ENCODE assay signal across 16 mouse cellular contexts in the genomic region with DNA sequence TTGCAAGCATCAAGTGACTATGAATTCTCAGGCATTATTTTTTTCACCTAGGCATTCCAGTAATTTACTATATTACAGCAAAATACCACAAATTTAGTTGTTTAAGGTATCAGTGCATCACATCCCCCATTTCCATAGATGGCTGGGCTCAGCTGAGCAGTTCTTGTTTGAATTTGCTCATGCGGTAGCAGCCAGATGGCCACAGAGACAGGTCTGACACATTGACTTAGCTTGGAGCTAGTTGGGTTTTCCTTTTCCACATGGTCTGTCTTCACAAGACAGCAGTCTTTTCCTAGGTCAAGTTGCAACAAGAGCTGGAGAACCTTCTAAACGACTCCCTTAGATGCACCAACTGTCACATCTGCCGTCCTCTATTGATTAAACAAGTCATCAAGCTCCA.
"Had no signal": no experiment of that assay in that cellular context is flagged by ENCODE, and none has a peak within 500 bp of the region (broad histone marks: within the 10 kb centered on the region; RNA-seq: fewer than 3 reads in every experiment).

No protein-coding gene starts in this region.

- DNase-seq: kidney, postnatal 36 days; layer of hippocampus, adult 9-11 months; layer of hippocampus, postnatal 36 days; lung, adult 2 months; lung, postnatal 36 days; retina, postnatal 1 day; right cerebral cortex, postnatal 14 days; thymus, adult 2 months; thymus, postnatal 25 days had no signal

- H3K4me1 ChIP-seq: limb, embryonic 13.5 days; liver, embryonic 15.5 days; midbrain, embryonic 13.5 days; neural tube, embryonic 13.5 days; stomach, embryonic 15.5 days had no signal

- H3K27ac ChIP-seq: kidney, postnatal 0 days; limb, embryonic 13.5 days; liver, embryonic 15.5 days; midbrain, embryonic 13.5 days; neural tube, embryonic 13.5 days; stomach, embryonic 15.5 days had no signal

- H3K36me3 ChIP-seq: limb, embryonic 13.5 days; liver, embryonic 15.5 days; midbrain, embryonic 13.5 days; neural tube, embryonic 13.5 days; stomach, embryonic 15.5 days had no signal

- ATAC-seq: lung, postnatal 0 days; midbrain, embryonic 13.5 days had no signal

- H3K9ac ChIP-seq: limb, embryonic 13.5 days; liver, embryonic 15.5 days; midbrain, embryonic 13.5 days; neural tube, embryonic 13.5 days; stomach, embryonic 15.5 days had no signal

- H3K9me3 ChIP-seq: limb, embryonic 13.5 days; liver, embryonic 15.5 days; midbrain, embryonic 13.5 days; neural tube, embryonic 13.5 days; stomach, embryonic 15.5 days had no signal

- H3K4me3 ChIP-seq: limb, embryonic 13.5 days; liver, embryonic 15.5 days; midbrain, embryonic 13.5 days; neural tube, embryonic 13.5 days; stomach, embryonic 15.5 days had no signal

- H3K27me3 ChIP-seq: limb, embryonic 13.5 days; liver, embryonic 15.5 days; midbrain, embryonic 13.5 days; neural tube, embryonic 13.5 days; stomach, embryonic 15.5 days had no signal

- H3K4me2 ChIP-seq: limb, embryonic 13.5 days; liver, embryonic 15.5 days; midbrain, embryonic 13.5 days; neural tube, embryonic 13.5 days; stomach, embryonic 15.5 days had no signal
